Mouse (Mus musculus) stomach, postnatal 0 days (tissue): ENCODE results near the gene Cxcr1. TPM values are rescaled to one million over a fixed set of nuclear protein-coding genes. Genes with fewer than 3 reads are reported as not detected.

Experiments used
- ATAC-seq: fragments of 200-750 bp; cut with Nextera tagmentation; 2 replicates; pipeline ENCODE4 v1.8.0; 2017; ENCODE audit not compliant: low FRiP score, low TSS enrichment
- DNase-seq: peaks from one replicate; pipeline ENCODE4 v3.0.0-alpha.2; 2016; ENCODE audit warnings: low spot score
- H3K27ac ChIP-seq: fragments of 300-500 bp; sonication (generic); replicated peaks from 2 replicates; pipeline ENCODE4 v1.5.1; 2014; ENCODE audit warnings: mild to moderate bottlenecking, control low read depth
- H3K27me3 ChIP-seq: fragments of 300-500 bp; sonication (generic); 2 replicates; pipeline ENCODE4 v1.6.1; 2014; ENCODE audit warnings: low read length; ENCODE audit not compliant: control insufficient read depth, insufficient read depth
- H3K36me3 ChIP-seq: fragments of 300-500 bp; sonication (generic); 2 replicates; pipeline ENCODE4 v1.6.1; 2014; ENCODE audit warnings: low read length, mixed read lengths; ENCODE audit not compliant: control insufficient read depth, insufficient read depth
- H3K4me1 ChIP-seq: fragments of 300-500 bp; sonication (generic); replicated peaks from 2 replicates; pipeline ENCODE4 v1.6.1; 2014; ENCODE audit warnings: antibody characterized with exemption; ENCODE audit not compliant: control insufficient read depth, insufficient read depth
- H3K4me2 ChIP-seq: fragments of 300-500 bp; sonication (generic); replicated peaks from 2 replicates; pipeline ENCODE4 v1.6.1; 2014; ENCODE audit warnings: low read depth, mild to moderate bottlenecking, control low read depth, moderate library complexity
- H3K4me3 ChIP-seq: fragments of 300-500 bp; sonication (generic); 2 replicates; pipeline ENCODE4 v1.5.1; 2014; ENCODE audit warnings: low read depth, low read length, control low read depth
- H3K9ac ChIP-seq: fragments of 300-500 bp; sonication (generic); 2 replicates; pipeline ENCODE4 v1.6.1; 2014; ENCODE audit warnings: mild to moderate bottlenecking, low read length, control low read depth, mixed read lengths
- H3K9me3 ChIP-seq: fragments of 300-500 bp; sonication (generic); 2 replicates; pipeline ENCODE4 v1.6.1; 2016; ENCODE audit warnings: low read length; ENCODE audit not compliant: control insufficient read depth
- CTCF ChIP-seq: IDR thresholded peaks from 2 replicates; pipeline ENCODE4 v1.5.1; 2016; ENCODE audit warnings: antibody characterized with exemption, low read depth, mild to moderate bottlenecking, moderate library complexity
- EP300 ChIP-seq: optimal IDR thresholded peaks from 2 replicates; pipeline ENCODE3; 2016; ENCODE audit warnings: antibody characterized with exemption
- WGBS: fragments of 180-500 bp; shearing (Covaris S2); extraction: QIAGEN DNeasy Blood & Tissue Kit; methylation state at CpG from one replicate; pipeline ENCODE4 v1.1.7; 2014; 5-methylcytosine and 5-hydroxymethylcytosine counted together
- polyA plus RNA-seq: library from polyadenylated mRNA; unstranded; fragments of >200 nt; fragmentation: Nextera tagmentation; extraction: Ambion mirVana; gene quantifications from 2 replicates; pipeline ENCODE4 v1.2.1, GENCODE M21; 2015

Cxcr1 gene
- polyA plus RNA-seq, 1 experiment from 2014 or later: 0.08 TPM

DNA sequence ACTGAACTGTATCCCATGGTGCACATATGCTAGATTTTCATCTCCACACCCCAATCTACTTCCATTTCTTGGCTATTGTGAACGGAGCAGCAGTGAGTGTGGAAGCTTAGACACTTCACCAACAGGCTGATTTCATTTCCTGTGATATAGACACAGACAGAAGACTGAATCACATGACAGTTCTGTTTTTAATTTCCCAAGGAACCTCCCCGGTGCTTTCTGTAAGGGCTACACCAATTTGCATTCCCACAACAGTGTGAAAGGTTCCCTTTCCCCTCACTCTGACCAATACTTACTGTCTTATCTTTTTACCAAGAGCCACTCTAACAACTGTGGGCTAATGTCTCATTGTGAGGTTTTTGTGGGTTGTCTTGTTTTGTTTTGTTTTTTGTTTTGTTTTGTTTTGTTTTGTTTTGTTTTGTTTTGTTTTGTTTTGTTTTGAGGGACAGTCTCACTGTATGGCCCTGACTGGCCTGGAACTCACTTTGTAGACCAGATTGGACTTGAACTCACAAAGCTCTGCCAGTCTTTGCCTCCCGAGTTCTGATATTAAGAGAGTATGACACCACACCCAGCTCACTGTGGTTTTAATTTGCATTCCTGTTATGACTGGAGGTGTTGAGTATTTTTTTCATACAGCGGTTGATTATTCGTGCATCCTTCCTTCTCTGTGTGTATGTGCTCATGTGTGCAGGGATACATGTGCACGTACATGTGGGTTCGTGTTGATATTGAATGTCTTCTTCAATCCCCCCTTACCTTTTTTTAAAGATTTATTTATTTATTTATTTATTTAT lies 6.8 kb upstream of the Cxcr1 start:
- ATAC-seq (no peak), DNase-seq (no peak)
- no peak overlapping the region for H3K4me2 ChIP-seq
- no peaks in the 10 kb centered on the region for H3K36me3 ChIP-seq
- no peak overlapping the region for H3K4me3 ChIP-seq
- no peaks in the 10 kb centered on the region for H3K4me1 ChIP-seq
- TF ChIP-seq CTCF (no peak), EP300 (no peak)
- H3K9me3 ChIP-seq: no peaks in the 10 kb centered on the region
- no peak overlapping the region for H3K9ac ChIP-seq
- no peak overlapping the region for H3K27ac ChIP-seq
- WGBS: 81% methylated on average over 7 of the region's 7 CpGs
- no peaks in the 10 kb centered on the region for H3K27me3 ChIP-seq

DNA sequence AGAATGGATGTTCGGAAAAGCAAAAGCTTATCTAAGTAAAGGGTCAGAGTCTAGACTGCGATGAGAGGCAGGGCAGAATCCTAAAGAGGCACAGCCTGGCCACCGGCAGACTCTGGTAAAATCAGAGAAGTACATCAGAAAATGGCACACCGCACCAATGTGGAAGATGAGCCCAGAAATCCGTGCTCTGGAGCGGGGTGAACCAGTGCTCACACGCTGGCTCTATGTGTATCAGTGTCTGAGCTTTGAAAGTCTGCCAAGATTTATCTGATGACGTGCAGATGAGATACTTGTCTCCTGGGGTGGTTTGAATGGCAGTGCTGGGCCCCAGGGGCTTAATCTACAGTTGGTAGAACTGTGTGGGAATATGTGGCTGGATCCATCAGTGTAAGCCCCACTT lies 4.6 kb upstream of the Cxcr1 start:
- no peak overlapping the region for H3K4me2 ChIP-seq
- H3K36me3 ChIP-seq: no peaks in the 10 kb centered on the region
- H3K27ac ChIP-seq: no peak overlapping the region
- H3K4me1 ChIP-seq: no peaks in the 10 kb centered on the region
- no peaks in the 10 kb centered on the region for H3K9me3 ChIP-seq
- no peak overlapping the region for H3K4me3 ChIP-seq
- no peak for TF ChIP-seq CTCF
- TF ChIP-seq EP300: no peak
- ATAC-seq (no peak), DNase-seq (no peak)
- no peak overlapping the region for H3K9ac ChIP-seq
- no peaks in the 10 kb centered on the region for H3K27me3 ChIP-seq
- WGBS: 54% methylated on average over 8 of the region's 8 CpGs

DNA sequence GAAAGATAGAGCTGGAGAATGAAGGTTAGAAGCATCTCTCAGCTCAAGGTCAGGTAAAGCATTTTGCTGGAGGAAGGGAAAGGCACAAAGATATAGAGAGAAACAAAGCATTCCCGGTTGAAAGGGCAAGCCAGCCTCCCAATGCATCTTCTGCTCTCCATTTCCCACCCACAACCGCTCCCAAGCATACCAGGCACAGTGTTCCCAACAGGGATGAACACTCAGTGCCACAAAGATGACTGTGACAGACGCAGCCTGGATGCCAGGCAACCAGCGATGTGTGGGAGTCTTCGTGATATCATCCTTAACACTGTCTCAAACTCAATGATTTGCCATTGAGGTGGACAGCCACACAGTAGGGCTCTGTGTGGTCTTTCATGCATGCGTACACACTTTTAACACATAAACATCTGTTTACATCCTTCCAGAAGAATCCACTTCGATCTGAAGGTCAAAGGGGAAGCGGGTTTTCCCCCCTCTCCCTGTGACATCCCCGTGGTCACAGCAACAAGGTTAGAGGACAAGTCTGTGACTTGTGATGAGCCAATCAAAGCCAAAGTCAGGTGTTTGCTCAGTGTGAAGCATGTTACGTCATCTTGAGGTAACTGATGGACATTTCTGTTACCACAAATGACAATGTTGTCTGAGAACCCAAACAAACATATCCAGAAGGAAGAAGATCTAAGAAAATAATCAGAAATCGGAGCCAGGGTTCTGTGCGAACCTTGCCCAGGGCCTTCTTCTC lies 3.5 kb upstream of the Cxcr1 start:
- no peak for DNase-seq
- no peak overlapping the region for H3K4me3 ChIP-seq
- H3K36me3 ChIP-seq: no peaks in the 10 kb centered on the region
- H3K9me3 ChIP-seq: no peaks in the 10 kb centered on the region
- H3K27me3 ChIP-seq: no peaks in the 10 kb centered on the region
- TF ChIP-seq EP300: no peak
- no peak for TF ChIP-seq CTCF
- WGBS: 83% methylated on average over 12 of the region's 12 CpGs
- H3K4me2 ChIP-seq: no peak overlapping the region
- ATAC-seq: no peak
- no peak overlapping the region for H3K27ac ChIP-seq
- no peak overlapping the region for H3K9ac ChIP-seq
- no peaks in the 10 kb centered on the region for H3K4me1 ChIP-seq

DNA sequence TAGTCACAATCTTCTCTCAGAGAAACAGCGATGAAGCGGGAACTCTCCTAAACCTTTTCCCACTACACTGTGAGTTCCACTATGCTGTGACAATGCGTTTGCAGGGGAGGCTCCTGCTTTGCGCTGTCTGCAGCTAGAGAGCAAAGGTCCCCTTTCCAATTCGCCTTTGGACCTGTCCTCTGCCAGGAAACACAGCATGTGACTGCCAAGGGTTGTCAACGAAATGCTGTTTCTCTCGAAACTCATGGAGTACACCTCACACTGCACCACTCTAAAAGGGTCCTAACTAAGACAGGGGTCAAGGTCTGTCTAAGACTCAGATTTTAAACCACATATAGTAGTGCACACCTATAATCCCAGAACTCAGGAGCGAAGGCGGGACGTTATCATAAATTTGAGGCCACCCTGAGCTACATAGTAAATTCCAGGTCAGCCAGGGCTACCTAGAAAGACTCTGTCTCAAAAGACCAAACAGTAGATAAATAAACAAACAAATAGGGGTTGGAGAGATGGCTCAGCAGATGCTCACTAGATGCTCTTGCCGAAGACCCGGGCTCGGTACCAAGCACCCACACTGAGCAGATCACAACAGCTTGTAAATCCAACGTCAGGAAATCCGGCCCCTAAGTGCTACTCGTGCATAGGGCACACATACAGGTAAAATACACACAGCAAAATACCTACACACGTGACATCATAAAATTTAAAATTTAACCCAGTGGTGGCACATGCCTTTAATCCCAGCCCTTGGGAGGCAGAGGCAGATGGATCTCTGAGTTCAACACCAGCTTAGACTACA lies 2.4 kb upstream of the Cxcr1 start:
- TF ChIP-seq EP300 (no peak), CTCF (no peak)
- H3K27me3 ChIP-seq: no peaks in the 10 kb centered on the region
- no peak for DNase-seq
- no peak overlapping the region for H3K4me3 ChIP-seq
- WGBS: 76% methylated on average over 17 of the region's 17 CpGs
- no peak for ATAC-seq
- no peak overlapping the region for H3K27ac ChIP-seq
- no peak overlapping the region for H3K4me2 ChIP-seq
- H3K36me3 ChIP-seq: no peaks in the 10 kb centered on the region
- H3K9me3 ChIP-seq: no peaks in the 10 kb centered on the region
- H3K4me1 ChIP-seq: no peaks in the 10 kb centered on the region
- H3K9ac ChIP-seq: no peak overlapping the region

DNA sequence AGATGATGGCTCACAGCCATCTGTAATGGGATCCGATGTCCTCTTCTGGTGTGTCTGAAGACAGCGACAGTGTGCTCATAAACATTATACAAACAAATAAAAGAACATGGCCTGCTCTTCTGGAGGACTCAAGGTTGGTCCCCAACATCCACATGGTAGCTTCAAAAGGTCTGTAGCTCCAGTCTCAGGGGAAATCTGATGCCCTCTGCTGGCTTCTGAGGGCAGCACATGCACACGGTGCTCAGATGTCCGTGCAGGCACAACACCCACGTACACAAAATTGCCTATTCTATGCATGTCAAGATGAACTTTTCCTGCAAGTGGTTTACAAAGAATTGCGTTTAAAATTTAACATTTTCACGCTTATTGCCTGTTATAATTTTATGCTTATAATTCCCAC lies 1.5 kb upstream of the Cxcr1 start:
- DNase-seq (peak; percentile 71), ATAC-seq (0 out of 2 replicates have a peak, but pooled peaks have one; percentile 56)
- H3K27me3 ChIP-seq: no peaks in the 10 kb centered on the region
- no peaks in the 10 kb centered on the region for H3K9me3 ChIP-seq
- no peak overlapping the region for H3K4me3 ChIP-seq
- 42% methylated on average over 7 of the region's 7 CpGs for WGBS
- no peaks in the 10 kb centered on the region for H3K36me3 ChIP-seq
- TF ChIP-seq CTCF: peak; percentile 81
- no peak for TF ChIP-seq EP300
- no peak overlapping the region for H3K4me2 ChIP-seq
- no peak overlapping the region for H3K27ac ChIP-seq
- no peak overlapping the region for H3K9ac ChIP-seq
- H3K4me1 ChIP-seq: no peaks in the 10 kb centered on the region
